Mouse (Mus musculus) embryonic facial prominence, embryonic 14.5 days (tissue): ENCODE results near the gene Mlh3. TPM values are rescaled to one million over a fixed set of nuclear protein-coding genes. Genes with fewer than 3 reads are reported as not detected.

ENCODE experiments used
- ATAC-seq: fragments of 200-750 bp; cut with Nextera tagmentation; 2 replicates; pipeline ENCODE4 v1.8.0; 2017; ENCODE audit warnings: low read depth, moderate number of reproducible peaks, moderate TSS enrichment
- DNase-seq: peaks from one replicate; pipeline ENCODE4 v3.0.0-alpha.2; 2015; ENCODE audit warnings: low spot score
- H3K27ac ChIP-seq: fragments of 300-500 bp; sonication (generic); replicated peaks from 2 replicates; pipeline ENCODE4 v1.5.1; 2014; ENCODE audit warnings: low read depth, mild to moderate bottlenecking, low read length, moderate library complexity
- H3K27me3 ChIP-seq: fragments of 300-500 bp; sonication (generic); replicated peaks from 2 replicates; pipeline ENCODE4 v1.6.1; 2014; ENCODE audit warnings: low read length; ENCODE audit not compliant: control insufficient read depth, insufficient read depth
- H3K36me3 ChIP-seq: fragments of 300-500 bp; sonication (generic); 2 replicates; pipeline ENCODE4 v1.6.1; 2014; ENCODE audit warnings: low read length, mixed read lengths; ENCODE audit not compliant: control insufficient read depth, insufficient read depth
- H3K4me1 ChIP-seq: fragments of 300-500 bp; sonication (generic); 2 replicates; pipeline ENCODE4 v1.6.1; 2014; ENCODE audit warnings: antibody characterized with exemption, low read length; ENCODE audit not compliant: control insufficient read depth, insufficient read depth
- H3K4me2 ChIP-seq: fragments of 300-500 bp; sonication (generic); 2 replicates; pipeline ENCODE4 v1.6.1; 2014; ENCODE audit warnings: low read depth, mild to moderate bottlenecking, low read length, moderate library complexity, mixed read lengths
- H3K4me3 ChIP-seq: fragments of 300-500 bp; sonication (generic); 2 replicates; pipeline ENCODE4 v1.5.1; 2014; ENCODE audit warnings: low read depth, mild to moderate bottlenecking, low read length
- H3K9ac ChIP-seq: fragments of 300-500 bp; sonication (generic); 2 replicates; pipeline ENCODE4 v1.6.1; 2014; ENCODE audit warnings: low read depth, mild to moderate bottlenecking, low read length, moderate library complexity, mixed read lengths
- H3K9me3 ChIP-seq: fragments of 300-500 bp; sonication (generic); 2 replicates; pipeline ENCODE4 v1.6.1; 2016; ENCODE audit warnings: low read length; ENCODE audit not compliant: control insufficient read depth
- WGBS: fragments of 180-500 bp; shearing (Covaris S2); extraction: QIAGEN DNeasy Blood & Tissue Kit; methylation state at CpG from one replicate; pipeline ENCODE4 v1.1.7; 2014; 5-methylcytosine and 5-hydroxymethylcytosine counted together
- polyA plus RNA-seq: library from polyadenylated mRNA; unstranded; fragments of >200 nt; fragmentation: Nextera tagmentation; extraction: Ambion mirVana; gene quantifications from 2 replicates; pipeline ENCODE4 v1.2.1, GENCODE M21; 2014

Mlh3 gene
- polyA plus RNA-seq, 1 experiment from 2014 or later: 8.3 TPM

GRCm38 (mm10) chr12:85264940-85265339 is 5.5 kb downstream of the Mlh3 start:
- Histone ChIP-seq H3K27ac (peak overlapping the region; percentile 69), H3K4me3 (no peak overlapping the region), H3K36me3 (no peaks in the 10 kb centered on the region), H3K4me1 (peaks cover 27% of the 10 kb centered on the region), H3K9ac (no peak overlapping the region), H3K9me3 (no peaks in the 10 kb centered on the region), H3K27me3 (no peaks in the 10 kb centered on the region), H3K4me2 (peak overlapping the region; percentile 8; the same call in 1 of the 2 replicates)
- peak; percentile 64; the same call in 1 of the 2 replicates for ATAC-seq
- 13% methylated on average over 7 of the region's 7 CpGs for whole genome bisulfite sequencing
- peak; percentile 89 for DNase-seq

GRCm38 (mm10) chr12:85264531-85264930 is 5.9 kb downstream of the Mlh3 start:
- WGBS: 48% methylated on average over 8 of the region's 8 CpGs
- Histone ChIP-seq H3K27me3 (no peaks in the 10 kb centered on the region), H3K36me3 (no peaks in the 10 kb centered on the region), H3K27ac (peak overlapping the region; percentile 69), H3K9ac (no peak overlapping the region), H3K4me2 (peak overlapping the region; percentile 30), H3K9me3 (no peaks in the 10 kb centered on the region), H3K4me1 (peaks cover 25% of the 10 kb centered on the region), H3K4me3 (no peak overlapping the region)
- DNase-seq (peak; percentile 65), ATAC-seq (0 out of 2 replicates have a peak, but pooled peaks have one; percentile 50)

- Histone ChIP-seq H3K4me1 (peaks cover 20% of the 10 kb centered on the region), H3K27ac (peak overlapping the region; percentile 53), H3K27me3 (no peaks in the 10 kb centered on the region), H3K4me3 (no peak overlapping the region), H3K36me3 (peaks cover 4% of the 10 kb centered on the region; the same call in 1 of the 2 replicates), H3K9ac (no peak overlapping the region), H3K4me2 (no peak overlapping the region), H3K9me3 (no peaks in the 10 kb centered on the region)
- ATAC-seq: no peak
- WGBS: 53% methylated on average over 5 of the region's 5 CpGs
- no peak for DNase-seq
Observed at GRCm38 (mm10) chr12:85263190-85263589, 7.2 kb downstream of the Mlh3 start.

- Histone ChIP-seq H3K4me3 (no peak overlapping the region), H3K9me3 (no peaks in the 10 kb centered on the region), H3K9ac (no peak overlapping the region), H3K4me1 (peaks cover 20% of the 10 kb centered on the region), H3K27ac (peak overlapping the region; percentile 53), H3K4me2 (no peak overlapping the region), H3K36me3 (peaks cover 4% of the 10 kb centered on the region; the same call in 1 of the 2 replicates), H3K27me3 (no peaks in the 10 kb centered on the region)
- DNase-seq (peak; percentile 93), ATAC-seq (peak; percentile 88)
- WGBS: 23% methylated on average over 10 of the region's 10 CpGs
Observed at GRCm38 (mm10) chr12:85262489-85262888, 7.9 kb downstream of the Mlh3 start.

- Histone ChIP-seq H3K27me3 (no peaks in the 10 kb centered on the region), H3K9ac (no peak overlapping the region), H3K4me3 (no peak overlapping the region), H3K9me3 (no peaks in the 10 kb centered on the region), H3K4me2 (no peak overlapping the region), H3K27ac (0 out of 2 replicates have a peak overlapping the region, but pooled peaks have one; percentile 25), H3K4me1 (no peaks in the 10 kb centered on the region; the same call in 1 of the 2 replicates), H3K36me3 (peaks cover 4% of the 10 kb centered on the region; the same call in 1 of the 2 replicates)
- DNase-seq: no peak
- ATAC-seq: no peak
- 70% methylated on average over 7 of the region's 7 CpGs for WGBS
Observed at GRCm38 (mm10) chr12:85257008-85257639, 13.3 kb downstream of the Mlh3 start.

- Histone ChIP-seq H3K4me2 (no peak overlapping the region), H3K9me3 (no peaks in the 10 kb centered on the region), H3K4me1 (no peaks in the 10 kb centered on the region; the same call in 1 of the 2 replicates), H3K4me3 (no peak overlapping the region), H3K27ac (peak overlapping the region; percentile 25; the same call in 1 of the 2 replicates), H3K27me3 (no peaks in the 10 kb centered on the region), H3K9ac (no peak overlapping the region), H3K36me3 (peaks cover 4% of the 10 kb centered on the region; the same call in 1 of the 2 replicates)
- WGBS: 40% methylated on average over 7 of the region's 7 CpGs
- peak; percentile 78 for ATAC-seq
- peak; percentile 60 for DNase-seq
Observed at GRCm38 (mm10) chr12:85256074-85256751, 14.2 kb downstream of the Mlh3 start.

GRCm38 (mm10) chr12:85252083-85252482 is 18.3 kb downstream of the Mlh3 start:
- Histone ChIP-seq H3K27me3 (no peaks in the 10 kb centered on the region), H3K27ac (no peak overlapping the region), H3K9ac (no peak overlapping the region), H3K9me3 (peaks cover 7% of the 10 kb centered on the region; the same call in 1 of the 2 replicates), H3K4me1 (peaks cover 6% of the 10 kb centered on the region), H3K4me3 (no peak overlapping the region), H3K36me3 (0 out of 2 replicates have a peak, but pooled peaks cover 7% of the 10 kb centered on the region), H3K4me2 (no peak overlapping the region)
- no peak for DNase-seq
- 69% methylated on average over 3 of the region's 3 CpGs for WGBS
- ATAC-seq: no peak

- H3K4me2 ChIP-seq: no peak overlapping the region
- 0 out of 2 replicates have a peak, but pooled peaks cover 3% of the 10 kb centered on the region for H3K36me3 ChIP-seq
- H3K27ac ChIP-seq: no peak overlapping the region
- H3K27me3 ChIP-seq: no peaks in the 10 kb centered on the region
- no peak overlapping the region for H3K4me3 ChIP-seq
- no peak for DNase-seq
- no peak for ATAC-seq
- H3K9me3 ChIP-seq: no peaks in the 10 kb centered on the region
- H3K4me1 ChIP-seq: peaks cover 8% of the 10 kb centered on the region; the same call in 1 of the 2 replicates
- H3K9ac ChIP-seq: no peak overlapping the region
- 85% methylated on average over 5 of the region's 5 CpGs for WGBS
Observed at GRCm38 (mm10) chr12:85237553-85237952, 32.8 kb downstream of the Mlh3 start.
